Mouse (Mus musculus) intestine, embryonic 16.5 days (tissue): ENCODE data around the gene Tmem106c. TPM values are rescaled to one million over a fixed set of nuclear protein-coding genes. Genes with fewer than 3 reads are reported as not detected.

Source experiments
- ATAC-seq: fragments of 200-750 bp; cut with Nextera tagmentation; 2 replicates; pipeline ENCODE4 v1.8.0; 2017; ENCODE audit warnings: moderate TSS enrichment, moderate library complexity
- H3K27ac ChIP-seq: fragments of 300-500 bp; sonication (generic); 2 replicates; pipeline ENCODE4 v1.5.1; 2014; ENCODE audit warnings: mild to moderate bottlenecking, low read length
- H3K27me3 ChIP-seq: fragments of 300-500 bp; sonication (generic); replicated peaks from 2 replicates; pipeline ENCODE4 v1.6.1; 2014; ENCODE audit warnings: low read length, control low read depth, mixed read lengths; ENCODE audit not compliant: control insufficient read depth, insufficient read depth
- H3K36me3 ChIP-seq: fragments of 300-500 bp; sonication (generic); 2 replicates; pipeline ENCODE4 v1.6.1; 2014; ENCODE audit warnings: low read length, control low read depth; ENCODE audit not compliant: control insufficient read depth, insufficient read depth
- H3K4me1 ChIP-seq: fragments of 300-500 bp; sonication (generic); 2 replicates; pipeline ENCODE4 v1.6.1; 2014; ENCODE audit warnings: low read length, control low read depth, mixed read lengths; ENCODE audit not compliant: control insufficient read depth, insufficient read depth
- H3K4me2 ChIP-seq: fragments of 300-500 bp; sonication (generic); 2 replicates; pipeline ENCODE4 v1.6.1; 2014; ENCODE audit warnings: low read depth, low read length, control low read depth
- H3K4me3 ChIP-seq: fragments of 300-500 bp; sonication (generic); 2 replicates; pipeline ENCODE4 v1.5.1; 2014; ENCODE audit warnings: mild to moderate bottlenecking, low read length
- H3K9ac ChIP-seq: fragments of 300-500 bp; sonication (generic); 2 replicates; pipeline ENCODE4 v1.6.1; 2014; ENCODE audit warnings: low read depth, low read length
- H3K9me3 ChIP-seq: fragments of 300-500 bp; sonication (generic); 2 replicates; pipeline ENCODE4 v1.6.1; 2016; ENCODE audit warnings: low read length, control low read depth; ENCODE audit not compliant: control insufficient read depth
- WGBS: fragments of 180-500 bp; shearing (Covaris S2); extraction: QIAGEN DNeasy Blood & Tissue Kit; methylation state at CpG from one replicate; pipeline ENCODE4 v1.1.7; 2014; 5-methylcytosine and 5-hydroxymethylcytosine counted together
- polyA plus RNA-seq: library from polyadenylated mRNA; unstranded; fragments of >200 nt; fragmentation: Nextera tagmentation; extraction: Ambion mirVana; gene quantifications from 2 replicates; pipeline ENCODE4 v1.2.1, GENCODE M21; 2015

The Tmem106c gene
- polyA plus RNA-seq, 1 experiment from 2014 or later = 51.6 TPM

- WGBS = 36% methylated on average over 4 of the region's 4 CpGs
Measured at GRCm38 (mm10) chr15:97990721-97991120, 26.7 kb downstream of the Tmem106c start.

GRCm38 (mm10) chr15:97991285-97991895, 27.4 kb downstream of the Tmem106c start:
- 0 out of 2 replicates have a peak, but pooled peaks cover 8% of the 10 kb centered on the region for H3K27me3 ChIP-seq
- no peaks in the 10 kb centered on the region for H3K36me3 ChIP-seq
- 41% methylated on average over 12 of the region's 12 CpGs for WGBS
- no peak overlapping the region for H3K4me3 ChIP-seq
- H3K4me1 ChIP-seq = peaks cover 13% of the 10 kb centered on the region
- no peak overlapping the region for H3K4me2 ChIP-seq
- ATAC-seq = no peak
- H3K27ac ChIP-seq = no peak overlapping the region
- 0 out of 2 replicates have a peak overlapping the region, but pooled peaks have one; percentile 10 for H3K9ac ChIP-seq
- no peaks in the 10 kb centered on the region for H3K9me3 ChIP-seq

More at GRCm38 (mm10) chr15:97990721-97991120, 26.7 kb downstream of the Tmem106c start:
- Histone ChIP-seq H3K27ac (no peak overlapping the region), H3K9ac (0 out of 2 replicates have a peak overlapping the region, but pooled peaks have one; percentile 10), H3K4me3 (no peak overlapping the region), H3K27me3 (0 out of 2 replicates have a peak, but pooled peaks cover 6% of the 10 kb centered on the region), H3K4me2 (no peak overlapping the region), H3K36me3 (no peaks in the 10 kb centered on the region), H3K4me1 (peaks cover 13% of the 10 kb centered on the region), H3K9me3 (no peaks in the 10 kb centered on the region)
- no peak for ATAC-seq

GRCm38 (mm10) chr15:97992027-97992711, 28.2 kb downstream of the Tmem106c start:
- Histone ChIP-seq H3K27ac (peak overlapping the region; percentile 29; the same call in 1 of the 2 replicates), H3K4me1 (peaks cover 13% of the 10 kb centered on the region), H3K4me2 (0 out of 2 replicates have a peak overlapping the region, but pooled peaks have one; percentile 36), H3K9ac (peak overlapping the region; percentile 68), H3K9me3 (no peaks in the 10 kb centered on the region), H3K36me3 (no peaks in the 10 kb centered on the region), H3K4me3 (no peak overlapping the region), H3K27me3 (0 out of 2 replicates have a peak, but pooled peaks cover 12% of the 10 kb centered on the region)
- peak; percentile 48 for ATAC-seq
- 54% methylated on average over 13 of the region's 13 CpGs for WGBS

- peak; percentile 98 for ATAC-seq
- Histone ChIP-seq H3K27ac (peak overlapping the region; percentile 29; the same call in 1 of the 2 replicates), H3K9ac (peak overlapping the region; percentile 68), H3K36me3 (no peaks in the 10 kb centered on the region), H3K4me1 (peaks cover 13% of the 10 kb centered on the region), H3K27me3 (peaks cover 16% of the 10 kb centered on the region), H3K9me3 (no peaks in the 10 kb centered on the region), H3K4me3 (peak overlapping the region; percentile 39), H3K4me2 (peak overlapping the region; percentile 60)
- WGBS = 8% methylated on average over 18 of the region's 18 CpGs
Measured at GRCm38 (mm10) chr15:97992712-97993286, 28.8 kb downstream of the Tmem106c start.

GRCm38 (mm10) chr15:97996716-97997256, 32.8 kb downstream of the Tmem106c start:
- Histone ChIP-seq H3K4me2 (no peak overlapping the region), H3K4me1 (peaks cover 16% of the 10 kb centered on the region), H3K27ac (no peak overlapping the region), H3K9ac (no peak overlapping the region), H3K9me3 (no peaks in the 10 kb centered on the region), H3K36me3 (no peaks in the 10 kb centered on the region), H3K27me3 (peaks cover 52% of the 10 kb centered on the region), H3K4me3 (no peak overlapping the region)
- 63% methylated on average over 13 of the region's 13 CpGs for WGBS
- ATAC-seq = no peak

- Histone ChIP-seq H3K27ac (no peak overlapping the region), H3K27me3 (peaks cover 79% of the 10 kb centered on the region), H3K4me1 (peaks cover 22% of the 10 kb centered on the region), H3K4me3 (no peak overlapping the region), H3K9me3 (no peaks in the 10 kb centered on the region), H3K4me2 (no peak overlapping the region), H3K9ac (no peak overlapping the region), H3K36me3 (no peaks in the 10 kb centered on the region)
- ATAC-seq = no peak
- 20% methylated on average over 13 of the region's 13 CpGs for WGBS
Measured at GRCm38 (mm10) chr15:97999546-97999945, 35.5 kb downstream of the Tmem106c start.

GRCm38 (mm10) chr15:97999991-98000390, 36.0 kb downstream of the Tmem106c start:
- Histone ChIP-seq H3K4me3 (no peak overlapping the region), H3K9ac (no peak overlapping the region), H3K4me2 (no peak overlapping the region), H3K27me3 (peaks cover 83% of the 10 kb centered on the region), H3K27ac (no peak overlapping the region), H3K9me3 (no peaks in the 10 kb centered on the region), H3K36me3 (no peaks in the 10 kb centered on the region), H3K4me1 (peaks cover 26% of the 10 kb centered on the region)
- WGBS = 15% methylated on average over 7 of the region's 7 CpGs
- ATAC-seq = no peak

- H3K4me2 ChIP-seq = peak overlapping the region; percentile 66
- peak; percentile 72 for ATAC-seq
- H3K36me3 ChIP-seq = no peaks in the 10 kb centered on the region
- WGBS = under 1% methylated on average over 37 of the region's 37 CpGs
- peak overlapping the region; percentile 42 for H3K4me3 ChIP-seq
- peaks cover 88% of the 10 kb centered on the region for H3K27me3 ChIP-seq
- H3K27ac ChIP-seq = no peak overlapping the region
- H3K9me3 ChIP-seq = no peaks in the 10 kb centered on the region
- peak overlapping the region; percentile 38 for H3K9ac ChIP-seq
- H3K4me1 ChIP-seq = peaks cover 26% of the 10 kb centered on the region
Measured at GRCm38 (mm10) chr15:98001321-98002112, 37.5 kb downstream of the Tmem106c start.
